8 mouse cellular contexts compared by ENCODE assay signal in the genomic region with DNA sequence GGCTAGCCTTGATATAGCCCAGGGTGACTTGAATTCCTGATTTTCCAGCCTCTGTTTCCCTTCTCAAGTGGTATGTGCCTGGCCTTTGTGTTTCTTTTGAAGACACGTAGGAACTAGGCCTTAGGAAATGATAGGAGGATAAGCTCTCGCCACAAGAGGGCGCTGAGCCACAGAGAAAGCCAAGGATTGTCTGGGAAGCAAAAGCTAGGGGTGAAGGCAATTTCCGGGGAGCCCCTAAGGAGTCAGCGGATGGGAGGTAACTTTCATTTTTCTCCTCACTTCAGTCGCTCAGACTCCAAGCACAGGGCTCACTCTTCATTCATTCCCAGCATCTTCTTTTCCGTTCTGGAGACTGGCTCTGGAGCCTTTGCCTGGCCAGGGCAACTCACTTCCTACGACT. TPM values are rescaled to one million over a fixed set of nuclear protein-coding genes. Genes with fewer than 3 reads are reported as not detected.
DNase-seq lines count a peak whose midpoint lies in the region; ATAC-seq and TF ChIP-seq lines count a peak whose summit lies in the region.

No protein-coding gene starts in this region.

- peak; percentile 89 for DNase-seq in kidney, postnatal 10 days
- peak; percentile 62 to 65 (median 64) for DNase-seq in liver, embryonic 14.5 days (ENCODE audit: low read depth in 3 of 3, low spot score in 3 of 3)
- DNase-seq in thymus, adult 18-20 months: peak; percentile 53 to 67

- H3K9ac ChIP-seq in embryonic facial prominence, embryonic 15.5 days: no peak overlapping the region
- no peak overlapping the region for H3K9ac ChIP-seq in heart, embryonic 12.5 days
- H3K9ac ChIP-seq in liver, embryonic 14.5 days (replicated peaks): no peak overlapping the region

- WGBS in bone marrow, adult 2 months: 8% methylated on average over 8 of the region's 8 CpGs
- 29% methylated on average over 8 of the region's 8 CpGs for WGBS in embryonic facial prominence, embryonic 15.5 days
- 25% methylated on average over 8 of the region's 8 CpGs for WGBS in heart, embryonic 12.5 days
- WGBS in liver, embryonic 14.5 days (ENCODE audit: insufficient replicate concordance): 18% methylated on average over 8 of the region's 8 CpGs
- 25% methylated on average over 8 of the region's 8 CpGs for WGBS in olfactory bulb, adult 2 months

- H3K36me3 ChIP-seq in embryonic facial prominence, embryonic 15.5 days: no peaks in the 10 kb centered on the region
- peaks cover 3% of the 10 kb centered on the region; the same call in 1 of the 2 replicates for H3K36me3 ChIP-seq in heart, embryonic 12.5 days
- no peaks in the 10 kb centered on the region for H3K36me3 ChIP-seq in liver, embryonic 14.5 days (replicated peaks; ENCODE audit: control insufficient read depth, insufficient read depth, low read depth)

- H3K27ac ChIP-seq in bone marrow, adult 2 months (ENCODE audit: control insufficient read depth, insufficient read depth, low read depth, low read length, poor library complexity): no peak overlapping the region
- no peak overlapping the region for H3K27ac ChIP-seq in embryonic facial prominence, embryonic 15.5 days (replicated peaks)
- H3K27ac ChIP-seq in heart, embryonic 12.5 days (ENCODE audit: poor library complexity, severe bottlenecking): no peak overlapping the region
- H3K27ac ChIP-seq in liver, embryonic 14.5 days: no peak overlapping the region
- no peak overlapping the region for H3K27ac ChIP-seq in olfactory bulb, adult 2 months (ENCODE audit: insufficient read depth, low read depth, low read length)

- TF ChIP-seq EP300 in liver, embryonic 14.5 days (IDR thresholded peaks at IDR 0.05; ENCODE audit: low read depth): no peak

- peak overlapping the region; percentile 10 for H3K4me3 ChIP-seq in bone marrow, adult 2 months (replicated peaks; ENCODE audit: control insufficient read depth, low read depth, low read length)
- 0 out of 2 replicates have a peak overlapping the region, but pooled peaks have one; percentile 5 for H3K4me3 ChIP-seq in embryonic facial prominence, embryonic 15.5 days (replicated peaks)
- H3K4me3 ChIP-seq in heart, embryonic 12.5 days: no peak overlapping the region
- H3K4me3 ChIP-seq in liver, embryonic 14.5 days (ENCODE audit: insufficient read depth in 1 of 2, low read depth in 2 of 2, low read length in 2 of 2): peak overlapping the region; percentile 20 to 37; a peak in 2 of 4 replicates
- peak overlapping the region; percentile 17; the same call in 1 of the 2 replicates for H3K4me3 ChIP-seq in olfactory bulb, adult 2 months (ENCODE audit: insufficient read depth, low read depth, low read length)

- ATAC-seq in CD4-positive, CD25-positive, alpha-beta regulatory T cell, adult 4 months: peak; percentile 95
- ATAC-seq in embryonic facial prominence, embryonic 15.5 days (ENCODE audit: insufficient number of reproducible peaks, low FRiP score, low TSS enrichment, low read depth): no peak
- 0 out of 2 replicates have a peak, but pooled peaks have one; percentile 39 for ATAC-seq in heart, embryonic 12.5 days (ENCODE audit: insufficient number of reproducible peaks, low FRiP score)
- 0 out of 2 replicates have a peak, but pooled peaks have one; percentile 26 for ATAC-seq in liver, embryonic 14.5 days (ENCODE audit: insufficient read depth)

- H3K4me1 ChIP-seq in bone marrow, adult 2 months (ENCODE audit: control insufficient read depth, insufficient read depth, low read length): no peaks in the 10 kb centered on the region
- H3K4me1 ChIP-seq in embryonic facial prominence, embryonic 15.5 days: no peaks in the 10 kb centered on the region
- no peaks in the 10 kb centered on the region for H3K4me1 ChIP-seq in heart, embryonic 12.5 days (replicated peaks)
- H3K4me1 ChIP-seq in liver, embryonic 14.5 days (replicated peaks; ENCODE audit: control insufficient read depth in 2 of 2, insufficient read depth in 2 of 2, low read length in 1 of 2): no peaks in the 10 kb centered on the region
- H3K4me1 ChIP-seq in olfactory bulb, adult 2 months (ENCODE audit: control insufficient read depth, insufficient read depth, low read length): peaks cover 13% of the 10 kb centered on the region

- H3K4me2 ChIP-seq in embryonic facial prominence, embryonic 15.5 days (replicated peaks): no peak overlapping the region
- peak overlapping the region; percentile 42 for H3K4me2 ChIP-seq in heart, embryonic 12.5 days
- H3K4me2 ChIP-seq in liver, embryonic 14.5 days (ENCODE audit: low read depth): peak overlapping the region; percentile 37

- peak; percentile 80 for TF ChIP-seq CTCF in bone marrow, adult 2 months (IDR thresholded peaks at IDR 0.05; ENCODE audit: control insufficient read depth, insufficient read depth, low read length)
- TF ChIP-seq CTCF in liver, embryonic 14.5 days (IDR thresholded peaks at IDR 0.05; ENCODE audit: low read depth): peak; percentile 92
- peak; percentile 33; the same call in 1 of the 2 replicates for TF ChIP-seq CTCF in olfactory bulb, adult 2 months (IDR thresholded peaks at IDR 0.05; ENCODE audit: insufficient read depth, low read depth, low read length)

- no peak for TF ChIP-seq POLR2A in bone marrow, adult 2 months (IDR thresholded peaks at IDR 0.05; ENCODE audit: borderline replicate concordance, control insufficient read depth, low read depth, low read length)
- TF ChIP-seq POLR2A in olfactory bulb, adult 2 months (IDR thresholded peaks at IDR 0.05; ENCODE audit: insufficient read depth, low read depth, low read length): no peak

- H3K27me3 ChIP-seq in embryonic facial prominence, embryonic 15.5 days: no peaks in the 10 kb centered on the region
- H3K27me3 ChIP-seq in heart, embryonic 12.5 days (replicated peaks): no peaks in the 10 kb centered on the region
- no peaks in the 10 kb centered on the region for H3K27me3 ChIP-seq in liver, embryonic 14.5 days (ENCODE audit: control insufficient read depth, insufficient read depth, low read length)

- H3K9me3 ChIP-seq in embryonic facial prominence, embryonic 15.5 days (replicated peaks): no peaks in the 10 kb centered on the region
- no peaks in the 10 kb centered on the region for H3K9me3 ChIP-seq in heart, embryonic 12.5 days (replicated peaks)
- H3K9me3 ChIP-seq in liver, embryonic 14.5 days (ENCODE audit: control insufficient read depth, low read length): no peaks in the 10 kb centered on the region

RNA-seq across cellular contexts. Expression of gene Rab33b, which starts 27.2 kb away (rescaled TPM):
- polyA plus RNA-seq in CD4-positive, CD25-positive, alpha-beta regulatory T cell, adult 4 months (2017; shearing (Covaris generic)): 10 to 100 TPM; 20.8 to 21.9 TPM
- polyA plus RNA-seq in bone marrow, adult 2 months (2011; ENCODE audit: insufficient read depth, insufficient read length, low replicate concordance, missing spikeins): 4.3 and 12.3 TPM in 2 replicates
- polyA plus RNA-seq in embryonic facial prominence, embryonic 15.5 days (2015; fragmentation: Nextera tagmentation; extraction: Ambion mirVana): 24.8 and 26.3 TPM in 2 replicates
- polyA plus RNA-seq in heart, embryonic 12.5 days (2016; fragmentation: Nextera tagmentation; extraction: Ambion mirVana): 16.7 and 17.4 TPM in 2 replicates
- polyA plus RNA-seq in liver, embryonic 14.5 days (2012; rRNA removed): 1.7 and 2.0 TPM in 2 replicates
- 3.6 TPM in 2 replicates for polyA plus RNA-seq in liver, embryonic 14.5 days (2014; fragmentation: Nextera tagmentation; extraction: Ambion mirVana)
- not detected in 2 replicates for polyA plus RNA-seq in olfactory bulb, adult 2 months (2012; ENCODE audit: insufficient read depth, insufficient read length, low replicate concordance, missing spikeins)

RNA-seq across cellular contexts. Expression of gene Setd7, which starts 49.8 kb away (rescaled TPM):
- polyA plus RNA-seq in CD4-positive, CD25-positive, alpha-beta regulatory T cell, adult 4 months (2017; shearing (Covaris generic)): 10 to 100 TPM in 1 of 2 experiments, 1 to 10 TPM in 1; 9.6 to 10.3 TPM
- 5.5 and 12.0 TPM in 2 replicates for polyA plus RNA-seq in bone marrow, adult 2 months (2011; ENCODE audit: insufficient read depth, insufficient read length, low replicate concordance, missing spikeins)
- polyA plus RNA-seq in embryonic facial prominence, embryonic 15.5 days (2015; fragmentation: Nextera tagmentation; extraction: Ambion mirVana): 3.6 and 4.2 TPM in 2 replicates
- 3.6 and 4.1 TPM in 2 replicates for polyA plus RNA-seq in heart, embryonic 12.5 days (2016; fragmentation: Nextera tagmentation; extraction: Ambion mirVana)
- 1.5 and 1.8 TPM in 2 replicates for polyA plus RNA-seq in liver, embryonic 14.5 days (2012; rRNA removed)
- 0.88 and 1.0 TPM in 2 replicates for polyA plus RNA-seq in liver, embryonic 14.5 days (2014; fragmentation: Nextera tagmentation; extraction: Ambion mirVana)
- 388 TPM in 1 of 2 replicates, not detected in the other for polyA plus RNA-seq in olfactory bulb, adult 2 months (2012; ENCODE audit: insufficient read depth, insufficient read length, low replicate concordance, missing spikeins)

Comparison
In these comparisons a context has a peak if more than half of its experiments do, and no peak if none do; other contexts are left out.
1. CTCF ChIP-seq: peak in every context shown above with its lines; median percentile 92 in liver, embryonic 14.5 days; 80 in bone marrow, adult 2 months; 33 in olfactory bulb, adult 2 months.